Mouse (Mus musculus) E14TG2a.4 (cell line): Measurements from ENCODE around the gene Agap3.

Experiments
- CTCF ChIP-seq: conservative IDR thresholded peaks from 2 replicates; pipeline ENCODE4 v1.5.1; 2014; ENCODE audit warnings: low read length
- NANOG ChIP-seq: IDR thresholded peaks from 2 replicates; pipeline ENCODE4 v1.6.1; 2014; ENCODE audit warnings: borderline replicate concordance, low read length, mixed read lengths
- POU5F1 ChIP-seq: IDR thresholded peaks from 2 replicates; pipeline ENCODE4 v1.6.1; 2014; ENCODE audit warnings: low read length, borderline replicate concordance

- no peak for TF ChIP-seq CTCF
- no peak for TF ChIP-seq NANOG
- no peak for TF ChIP-seq POU5F1
These were observed at the start of gene Agap3 for GRCm38 (mm10) chr5:24452030-24452690.
